Mouse (Mus musculus) midbrain, embryonic 12.5 days (tissue): Measurements from ENCODE around the gene Znfx1. TPM values are rescaled to one million over a fixed set of nuclear protein-coding genes. Genes with fewer than 3 reads are reported as not detected.

Experiments
- ATAC-seq: fragments of 200-750 bp; cut with Nextera tagmentation; 2 replicates; pipeline ENCODE4 v1.8.0; 2017; ENCODE audit warnings: low read depth, moderate TSS enrichment, moderate library complexity; ENCODE audit not compliant: low FRiP score
- H3K27ac ChIP-seq: fragments of 300-500 bp; sonication (generic); replicated peaks from 2 replicates; pipeline ENCODE4 v1.5.1; 2016; ENCODE audit warnings: mild to moderate bottlenecking
- H3K27me3 ChIP-seq: fragments of 300-500 bp; sonication (generic); 2 replicates; pipeline ENCODE4 v1.6.1; 2016; ENCODE audit warnings: mild to moderate bottlenecking
- H3K36me3 ChIP-seq: fragments of 300-500 bp; sonication (generic); 2 replicates; pipeline ENCODE4 v1.6.1; 2016
- H3K4me1 ChIP-seq: fragments of 300-500 bp; sonication (generic); 2 replicates; pipeline ENCODE4 v1.6.1; 2016
- H3K4me2 ChIP-seq: fragments of 300-500 bp; sonication (generic); replicated peaks from 2 replicates; pipeline ENCODE4 v1.6.1; 2016; ENCODE audit warnings: mild to moderate bottlenecking, moderate library complexity
- H3K4me3 ChIP-seq: fragments of 300-500 bp; sonication (generic); 2 replicates; pipeline ENCODE4 v1.5.1; 2016; ENCODE audit warnings: mild to moderate bottlenecking
- H3K9ac ChIP-seq: fragments of 300-500 bp; sonication (generic); replicated peaks from 2 replicates; pipeline ENCODE4 v1.6.1; 2016; ENCODE audit warnings: mild to moderate bottlenecking, moderate library complexity
- H3K9me3 ChIP-seq: fragments of 300-500 bp; sonication (generic); 2 replicates; pipeline ENCODE4 v1.6.1; 2016; ENCODE audit warnings: mild to moderate bottlenecking
- WGBS: fragments of 180-500 bp; shearing (Covaris S2); methylation state at CpG from one replicate; pipeline ENCODE4 v1.1.7; 2016; 5-methylcytosine and 5-hydroxymethylcytosine counted together
- polyA plus RNA-seq: library from polyadenylated mRNA; unstranded; fragments of >200 nt; fragmentation: Nextera tagmentation; extraction: Ambion mirVana; gene quantifications from 2 replicates; pipeline ENCODE4 v1.2.1, GENCODE M21; 2016

Znfx1 gene
- polyA plus RNA-seq, 1 experiment from 2014 or later = 9.6 TPM

GRCm38 (mm10) chr2:167006355-167006754 is 56.5 kb downstream of the Znfx1 start:
- no peak for ATAC-seq
- H3K36me3 ChIP-seq = no peaks in the 10 kb centered on the region
- H3K9me3 ChIP-seq = no peaks in the 10 kb centered on the region
- no peak overlapping the region for H3K27ac ChIP-seq
- H3K9ac ChIP-seq = no peak overlapping the region
- no peak overlapping the region for H3K4me2 ChIP-seq
- H3K4me1 ChIP-seq = no peaks in the 10 kb centered on the region
- H3K27me3 ChIP-seq = no peaks in the 10 kb centered on the region
- WGBS = 92% methylated on average over 2 of the region's 2 CpGs
- no peak overlapping the region for H3K4me3 ChIP-seq

GRCm38 (mm10) chr2:167004099-167004854 is 58.5 kb downstream of the Znfx1 start:
- Histone ChIP-seq H3K27ac (no peak overlapping the region), H3K4me1 (no peaks in the 10 kb centered on the region), H3K9me3 (no peaks in the 10 kb centered on the region), H3K9ac (no peak overlapping the region), H3K4me3 (no peak overlapping the region), H3K4me2 (no peak overlapping the region), H3K27me3 (no peaks in the 10 kb centered on the region), H3K36me3 (no peaks in the 10 kb centered on the region)
- no peak for ATAC-seq
- 46% methylated on average over 8 of the region's 8 CpGs for WGBS

- Histone ChIP-seq H3K9ac (no peak overlapping the region), H3K27ac (no peak overlapping the region), H3K4me3 (no peak overlapping the region), H3K9me3 (no peaks in the 10 kb centered on the region), H3K4me1 (peaks cover 4% of the 10 kb centered on the region; the same call in 1 of the 2 replicates), H3K4me2 (no peak overlapping the region), H3K27me3 (no peaks in the 10 kb centered on the region), H3K36me3 (no peaks in the 10 kb centered on the region)
- ATAC-seq = no peak
- 81% methylated on average over 9 of the region's 9 CpGs for WGBS
Observed at GRCm38 (mm10) chr2:167001486-167001885, 61.3 kb downstream of the Znfx1 start.

GRCm38 (mm10) chr2:166996533-166996894 is 66.3 kb downstream of the Znfx1 start:
- Histone ChIP-seq H3K9me3 (no peaks in the 10 kb centered on the region), H3K4me1 (peaks cover 37% of the 10 kb centered on the region), H3K27ac (peak overlapping the region; percentile 60), H3K27me3 (no peaks in the 10 kb centered on the region), H3K4me2 (peak overlapping the region; percentile 53), H3K36me3 (no peaks in the 10 kb centered on the region), H3K9ac (peak overlapping the region; percentile 54), H3K4me3 (peak overlapping the region; percentile 99)
- WGBS = 45% methylated on average over 8 of the region's 8 CpGs
- ATAC-seq = peak; percentile 33

- peak; percentile 100 for ATAC-seq
- under 1% methylated on average over 84 of the region's 88 CpGs for WGBS
- Histone ChIP-seq H3K9ac (peak within 1 kb of the TSS; percentile 99), H3K4me1 (peaks cover 38% of the 10 kb centered on the region), H3K27ac (peak within 1 kb of the TSS; percentile 98), H3K27me3 (no peaks in the 10 kb centered on the region), H3K4me2 (peak within 1 kb of the TSS; percentile 94), H3K36me3 (no peaks in the 10 kb centered on the region), H3K9me3 (no peaks in the 10 kb centered on the region), H3K4me3 (peak within 1 kb of the TSS; percentile 99)
Observed at GRCm38 (mm10) chr2:166995796-166996532, 66.9 kb downstream of the Znfx1 start, which contains the start of gene Stau1. Gene Stau1 (minus strand): TSS chr2:166996299.

GRCm38 (mm10) chr2:166995021-166995795 is 67.6 kb downstream of the Znfx1 start:
- Histone ChIP-seq H3K27me3 (no peaks in the 10 kb centered on the region), H3K27ac (peak overlapping the region; percentile 98), H3K9me3 (no peaks in the 10 kb centered on the region), H3K4me3 (peak overlapping the region; percentile 99), H3K9ac (peak overlapping the region; percentile 99), H3K36me3 (no peaks in the 10 kb centered on the region), H3K4me2 (peak overlapping the region; percentile 94), H3K4me1 (peaks cover 38% of the 10 kb centered on the region)
- 6% methylated on average over 28 of the region's 28 CpGs for WGBS
- peak; percentile 9 for ATAC-seq

GRCm38 (mm10) chr2:166991945-166992344 is 70.9 kb downstream of the Znfx1 start:
- H3K27ac ChIP-seq = no peak overlapping the region
- no peak for ATAC-seq
- H3K4me1 ChIP-seq = peaks cover 38% of the 10 kb centered on the region
- H3K4me2 ChIP-seq = no peak overlapping the region
- no peak overlapping the region for H3K4me3 ChIP-seq
- no peaks in the 10 kb centered on the region for H3K9me3 ChIP-seq
- no peak overlapping the region for H3K9ac ChIP-seq
- no peaks in the 10 kb centered on the region for H3K36me3 ChIP-seq
- H3K27me3 ChIP-seq = no peaks in the 10 kb centered on the region

- Histone ChIP-seq H3K4me3 (no peak overlapping the region), H3K4me2 (no peak overlapping the region), H3K4me1 (peaks cover 33% of the 10 kb centered on the region), H3K27me3 (no peaks in the 10 kb centered on the region), H3K9me3 (no peaks in the 10 kb centered on the region), H3K27ac (no peak overlapping the region), H3K36me3 (no peaks in the 10 kb centered on the region), H3K9ac (no peak overlapping the region)
- ATAC-seq = no peak
- 91% methylated on average over 7 of the region's 7 CpGs for WGBS
Observed at GRCm38 (mm10) chr2:166990861-166991260, 72.0 kb downstream of the Znfx1 start.

Other genes starting within 250 kb of the Znfx1 start
- gene Cse1l, start 157.0 kb downstream of the Znfx1 start, polyA plus RNA-seq = 165 and 169 TPM in 2 replicates
- gene Stau1, start 66.7 kb downstream of the Znfx1 start, polyA plus RNA-seq = 123 TPM in 2 replicates
- 50.2 and 51.8 TPM in 2 replicates for gene Ddx27, start 47.8 kb downstream of the Znfx1 start, polyA plus RNA-seq
- 1.3 and 1.4 TPM in 2 replicates for gene Kcnb1, start 127.1 kb upstream of the Znfx1 start, polyA plus RNA-seq
- 6.9 and 9.1 TPM in 2 replicates for gene Ptgis, start 177.6 kb upstream of the Znfx1 start, polyA plus RNA-seq